Mouse (Mus musculus): Measurements from ENCODE around the gene Dffa.

The Dffa gene

GRCm38 (mm10) chr4:149103875-149104561 lies at the start of gene Dffa:
Gene Dffa (plus strand): TSS chr4:149104146.
- DNase-seq = peak; percentile 91 to 93

- no peak for DNase-seq
Observed at GRCm38 (mm10) chr4:149055847-149056246, 48.1 kb upstream of the Dffa start.

GRCm38 (mm10) chr4:149056957-149057356 lies 47.0 kb upstream of the Dffa start:
- no peak for DNase-seq

- no peak for DNase-seq
Observed at GRCm38 (mm10) chr4:149057470-149057869, 46.5 kb upstream of the Dffa start.

- DNase-seq = no peak
Observed at GRCm38 (mm10) chr4:149058298-149058697, 45.6 kb upstream of the Dffa start.

- no peak for DNase-seq
Observed at GRCm38 (mm10) chr4:149059713-149060112, 44.2 kb upstream of the Dffa start.

- peak; percentile 18 to 27 for DNase-seq
Observed at GRCm38 (mm10) chr4:149060621-149061431, 43.1 kb upstream of the Dffa start.

- DNase-seq = no peak
Observed at GRCm38 (mm10) chr4:149061432-149061718, 42.6 kb upstream of the Dffa start.

- no peak for DNase-seq
Observed at GRCm38 (mm10) chr4:149062406-149063318, 41.3 kb upstream of the Dffa start.

GRCm38 (mm10) chr4:149064061-149064854 lies 39.7 kb upstream of the Dffa start:
- no peak for DNase-seq

GRCm38 (mm10) chr4:149066672-149067551 lies 37.0 kb upstream of the Dffa start:
- peak; percentile 43 to 48 for DNase-seq

- no peak for DNase-seq
Observed at GRCm38 (mm10) chr4:149075073-149075472, 28.9 kb upstream of the Dffa start.

GRCm38 (mm10) chr4:149075871-149076575 lies 27.9 kb upstream of the Dffa start:
- peak; percentile 49 to 64 for DNase-seq

- DNase-seq = no peak
Observed at GRCm38 (mm10) chr4:149078261-149078660, 25.7 kb upstream of the Dffa start.

GRCm38 (mm10) chr4:149079629-149080028 lies 24.3 kb upstream of the Dffa start:
- no peak for DNase-seq

GRCm38 (mm10) chr4:149080111-149080510 lies 23.8 kb upstream of the Dffa start:
- no peak for DNase-seq

GRCm38 (mm10) chr4:149081528-149081927 lies 22.4 kb upstream of the Dffa start:
- peak; percentile 85 to 87 for DNase-seq

- DNase-seq = no peak
Observed at GRCm38 (mm10) chr4:149085381-149085780, 18.6 kb upstream of the Dffa start.

GRCm38 (mm10) chr4:149091364-149091763 lies 12.6 kb upstream of the Dffa start:
- no peak for DNase-seq

- no peak for DNase-seq
Observed at GRCm38 (mm10) chr4:149097956-149098355, 6.0 kb upstream of the Dffa start.

- no peak for DNase-seq
Observed at GRCm38 (mm10) chr4:149098571-149098970, 5.4 kb upstream of the Dffa start.
